Mouse (Mus musculus) cerebellum, adult 18-20 months (tissue): ENCODE results near the gene Ubxn6.

Experiments used
- DNase-seq, 2 experiments: peaks; one replicate each; pipeline ENCODE4 v3.0.0; 2021

Gene Ubxn6

GRCm38 (mm10) chr17:56051369-56051768, 23.5 kb downstream of the Ubxn6 start:
- no peak for DNase-seq

GRCm38 (mm10) chr17:56040857-56041163, 34.0 kb downstream of the Ubxn6 start:
- DNase-seq = peak in 1 of 2 experiments; percentile 18

GRCm38 (mm10) chr17:56040030-56040856, 34.6 kb downstream of the Ubxn6 start, which contains the start of gene Chaf1a:
Chaf1a (plus strand) TSS chr17:56040439.
- DNase-seq = peak; percentile 95 to 98

- DNase-seq = peak in 1 of 2 experiments; percentile 5
These were observed 35.5 kb downstream of the Ubxn6 start for GRCm38 (mm10) chr17:56039345-56039744.

- peak in 1 of 2 experiments; percentile 39 for DNase-seq
These were observed 36.1 kb downstream of the Ubxn6 start for GRCm38 (mm10) chr17:56038583-56039261.

GRCm38 (mm10) chr17:56036901-56037287, 37.9 kb downstream of the Ubxn6 start:
- no peak for DNase-seq

- peak; percentile 98 to 100 for DNase-seq
These were observed 38.5 kb downstream of the Ubxn6 start, which contains the start of gene Sh3gl1 for GRCm38 (mm10) chr17:56036176-56036900. Sh3gl1 (minus strand) TSS chr17:56036635.

- no peak for DNase-seq
These were observed 39.6 kb downstream of the Ubxn6 start for GRCm38 (mm10) chr17:56035216-56035615.

- peak in 1 of 2 experiments; percentile 17 for DNase-seq
These were observed 40.1 kb downstream of the Ubxn6 start for GRCm38 (mm10) chr17:56034726-56035100.

GRCm38 (mm10) chr17:56034040-56034725, 40.6 kb downstream of the Ubxn6 start:
- DNase-seq = peak in 1 of 2 experiments; percentile 15

GRCm38 (mm10) chr17:56032831-56033230, 42.0 kb downstream of the Ubxn6 start:
- DNase-seq = peak in 1 of 2 experiments; percentile 7

GRCm38 (mm10) chr17:56032127-56032733, 42.6 kb downstream of the Ubxn6 start:
- DNase-seq = peak; percentile 16 to 21

GRCm38 (mm10) chr17:56031431-56031830, 43.4 kb downstream of the Ubxn6 start:
- peak in 1 of 2 experiments; percentile 21 for DNase-seq

GRCm38 (mm10) chr17:56030919-56031318, 43.9 kb downstream of the Ubxn6 start:
- DNase-seq = peak; percentile 34 to 36

- DNase-seq = peak; percentile 53 to 60
These were observed 44.5 kb downstream of the Ubxn6 start for GRCm38 (mm10) chr17:56030238-56030870.

GRCm38 (mm10) chr17:56027801-56028441, 46.9 kb downstream of the Ubxn6 start:
- peak; percentile 63 to 69 for DNase-seq

- peak in 1 of 2 experiments; percentile 31 for DNase-seq
These were observed 47.9 kb downstream of the Ubxn6 start for GRCm38 (mm10) chr17:56026881-56027280.

- DNase-seq = peak in 1 of 2 experiments; percentile 9
These were observed 48.5 kb downstream of the Ubxn6 start for GRCm38 (mm10) chr17:56026303-56026702.

GRCm38 (mm10) chr17:56024931-56025330, 49.9 kb downstream of the Ubxn6 start:
- peak in 1 of 2 experiments; percentile 30 for DNase-seq

- DNase-seq = no peak
These were observed 50.4 kb downstream of the Ubxn6 start for GRCm38 (mm10) chr17:56024476-56024875.

- DNase-seq = peak in 1 of 2 experiments; percentile 28
These were observed 51.4 kb downstream of the Ubxn6 start for GRCm38 (mm10) chr17:56023386-56023785.
